Mouse (Mus musculus) liver, embryonic 14.5 days (tissue): ENCODE results near the gene Dnaja4.

Experiments
- CTCF ChIP-seq: IDR thresholded peaks from 2 replicates; pipeline ENCODE4 v1.5.1; 2016; ENCODE audit warnings: antibody characterized with exemption, low read depth, control low read depth
- EP300 ChIP-seq: IDR thresholded peaks from 2 replicates; pipeline ENCODE4 v1.6.1; 2016; ENCODE audit warnings: antibody characterized with exemption, low read depth

DNA sequence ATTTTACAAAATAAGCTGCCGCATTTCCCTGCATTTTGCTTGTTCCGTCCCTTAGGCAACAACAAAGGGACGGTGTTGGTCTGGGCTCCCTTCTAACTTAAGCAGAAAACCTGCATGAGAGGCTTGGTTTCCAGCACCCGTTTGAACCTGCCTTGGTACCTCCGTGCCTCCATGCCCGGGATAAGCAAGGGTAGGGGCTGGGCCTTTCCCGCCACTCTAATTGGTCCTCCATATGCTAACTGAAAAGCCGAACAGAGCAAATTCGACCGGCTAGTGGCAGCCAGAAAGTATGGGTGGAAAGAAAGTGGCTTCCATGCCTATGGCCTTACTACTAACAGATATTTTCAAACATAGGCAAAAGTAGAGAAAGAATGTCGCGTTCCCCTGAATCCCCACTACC is 65.4 kb downstream of the Dnaja4 start:
- TF ChIP-seq CTCF = no peak
- TF ChIP-seq EP300 = no peak
